Mouse (Mus musculus) neural tube, embryonic 11.5 days (tissue): ENCODE results near the gene Ankrd33. TPM values are rescaled to one million over a fixed set of nuclear protein-coding genes. Genes with fewer than 3 reads are reported as not detected.

Experiments
- ATAC-seq: fragments of 200-750 bp; cut with Nextera tagmentation; 2 replicates; pipeline ENCODE4 v1.8.0; 2017; ENCODE audit warnings: moderate number of reproducible peaks, mild to moderate bottlenecking, moderate TSS enrichment, moderate library complexity; ENCODE audit not compliant: insufficient read depth, low FRiP score, low TSS enrichment
- DNase-seq: peaks from one replicate; pipeline ENCODE4 v3.0.0-alpha.2; 2015; ENCODE audit warnings: low spot score
- H3K27ac ChIP-seq: fragments of 300-500 bp; sonication (generic); 2 replicates; pipeline ENCODE4 v1.5.1; 2014; ENCODE audit warnings: low read depth, mild to moderate bottlenecking, low read length
- H3K27me3 ChIP-seq: fragments of 300-500 bp; sonication (generic); 2 replicates; pipeline ENCODE4 v1.6.1; 2014; ENCODE audit warnings: mild to moderate bottlenecking, low read length, mixed read lengths; ENCODE audit not compliant: control insufficient read depth, insufficient read depth
- H3K36me3 ChIP-seq: fragments of 300-500 bp; sonication (generic); 2 replicates; pipeline ENCODE4 v1.6.1; 2014; ENCODE audit warnings: mild to moderate bottlenecking, low read length, moderate library complexity, mixed read lengths; ENCODE audit not compliant: control insufficient read depth, insufficient read depth
- H3K4me1 ChIP-seq: fragments of 300-500 bp; sonication (generic); 2 replicates; pipeline ENCODE4 v1.6.1; 2014; ENCODE audit warnings: low read length, mixed read lengths; ENCODE audit not compliant: control insufficient read depth, insufficient read depth
- H3K4me2 ChIP-seq: fragments of 300-500 bp; sonication (generic); 2 replicates; pipeline ENCODE4 v1.6.1; 2014; ENCODE audit warnings: low read depth, mild to moderate bottlenecking, moderate library complexity
- H3K4me3 ChIP-seq: fragments of 300-500 bp; sonication (generic); 2 replicates; pipeline ENCODE4 v1.5.1; 2014; ENCODE audit warnings: low read depth, low read length
- H3K9ac ChIP-seq: fragments of 300-500 bp; sonication (generic); 2 replicates; pipeline ENCODE4 v1.6.1; 2014; ENCODE audit warnings: mild to moderate bottlenecking, low read length
- H3K9me3 ChIP-seq: fragments of 300-500 bp; sonication (generic); 2 replicates; pipeline ENCODE4 v1.6.1; 2016; ENCODE audit warnings: low read length; ENCODE audit not compliant: control insufficient read depth
- WGBS: fragments of 180-500 bp; shearing (Covaris S2); extraction: QIAGEN DNeasy Blood & Tissue Kit; methylation state at CpG from one replicate; pipeline ENCODE4 v1.1.7; 2014; 5-methylcytosine and 5-hydroxymethylcytosine counted together
- polyA plus RNA-seq: library from polyadenylated mRNA; unstranded; fragments of >200 nt; fragmentation: Nextera tagmentation; extraction: Ambion mirVana; gene quantifications from 2 replicates; pipeline ENCODE4 v1.2.1, GENCODE M21; 2014

Ankrd33 gene
- polyA plus RNA-seq, 1 experiment from 2014 or later = not detected

- 84% methylated on average over 7 of the region's 7 CpGs for WGBS
- DNase-seq (no peak), ATAC-seq (no peak)
- Histone ChIP-seq H3K27ac (no peak overlapping the region), H3K4me2 (no peak overlapping the region), H3K27me3 (no peaks in the 10 kb centered on the region), H3K4me1 (no peaks in the 10 kb centered on the region), H3K9ac (no peak overlapping the region), H3K36me3 (no peaks in the 10 kb centered on the region), H3K4me3 (no peak overlapping the region), H3K9me3 (no peaks in the 10 kb centered on the region; the same call in 1 of the 2 replicates)
Observed at GRCm38 (mm10) chr15:101154700-101155616, 39.4 kb downstream of the Ankrd33 start.

- no peaks in the 10 kb centered on the region; the same call in 1 of the 2 replicates for H3K9me3 ChIP-seq
- H3K27me3 ChIP-seq = no peaks in the 10 kb centered on the region
- ATAC-seq (no peak), DNase-seq (no peak)
- 13% methylated on average over 1 of the region's 1 CpGs for WGBS
- no peak overlapping the region for H3K4me3 ChIP-seq
- H3K4me1 ChIP-seq = 0 out of 2 replicates have a peak, but pooled peaks cover 7% of the 10 kb centered on the region
- no peak overlapping the region for H3K27ac ChIP-seq
- H3K36me3 ChIP-seq = no peaks in the 10 kb centered on the region
- no peak overlapping the region for H3K9ac ChIP-seq
- no peak overlapping the region for H3K4me2 ChIP-seq
Observed at GRCm38 (mm10) chr15:101160128-101160527, 44.6 kb downstream of the Ankrd33 start.

GRCm38 (mm10) chr15:101160591-101160990 lies 45.0 kb downstream of the Ankrd33 start:
- no peaks in the 10 kb centered on the region; the same call in 1 of the 2 replicates for H3K9me3 ChIP-seq
- 16% methylated on average over 7 of the region's 7 CpGs for WGBS
- H3K9ac ChIP-seq = no peak overlapping the region
- ATAC-seq (peak; percentile 41; the same call in 1 of the 2 replicates), DNase-seq (peak; percentile 50)
- H3K4me1 ChIP-seq = 0 out of 2 replicates have a peak, but pooled peaks cover 7% of the 10 kb centered on the region
- no peak overlapping the region for H3K4me2 ChIP-seq
- H3K27ac ChIP-seq = no peak overlapping the region
- no peaks in the 10 kb centered on the region for H3K27me3 ChIP-seq
- no peaks in the 10 kb centered on the region for H3K36me3 ChIP-seq
- H3K4me3 ChIP-seq = no peak overlapping the region

- DNase-seq (no peak), ATAC-seq (no peak)
- no peak overlapping the region for H3K4me3 ChIP-seq
- H3K9me3 ChIP-seq = no peaks in the 10 kb centered on the region
- 0 out of 2 replicates have a peak, but pooled peaks cover 7% of the 10 kb centered on the region for H3K4me1 ChIP-seq
- no peaks in the 10 kb centered on the region for H3K27me3 ChIP-seq
- H3K36me3 ChIP-seq = no peaks in the 10 kb centered on the region
- H3K4me2 ChIP-seq = no peak overlapping the region
- 91% methylated on average over 7 of the region's 7 CpGs for WGBS
- no peak overlapping the region for H3K27ac ChIP-seq
- H3K9ac ChIP-seq = no peak overlapping the region
Observed at GRCm38 (mm10) chr15:101161534-101161933, 46.0 kb downstream of the Ankrd33 start.

GRCm38 (mm10) chr15:101163056-101163458 lies 47.5 kb downstream of the Ankrd33 start:
- no peaks in the 10 kb centered on the region for H3K36me3 ChIP-seq
- DNase-seq (no peak), ATAC-seq (no peak)
- H3K4me1 ChIP-seq = 0 out of 2 replicates have a peak, but pooled peaks cover 7% of the 10 kb centered on the region
- H3K4me2 ChIP-seq = no peak overlapping the region
- H3K27ac ChIP-seq = no peak overlapping the region
- H3K27me3 ChIP-seq = no peaks in the 10 kb centered on the region
- no peak overlapping the region for H3K4me3 ChIP-seq
- H3K9me3 ChIP-seq = no peaks in the 10 kb centered on the region
- WGBS = 32% methylated on average over 15 of the region's 15 CpGs
- no peak overlapping the region for H3K9ac ChIP-seq

- H3K4me1 ChIP-seq = 0 out of 2 replicates have a peak, but pooled peaks cover 7% of the 10 kb centered on the region
- no peak overlapping the region for H3K4me3 ChIP-seq
- no peak overlapping the region for H3K9ac ChIP-seq
- DNase-seq (no peak), ATAC-seq (no peak)
- H3K27ac ChIP-seq = no peak overlapping the region
- H3K4me2 ChIP-seq = no peak overlapping the region
- WGBS = 61% methylated on average over 5 of the region's 5 CpGs
- no peaks in the 10 kb centered on the region for H3K36me3 ChIP-seq
- H3K9me3 ChIP-seq = no peaks in the 10 kb centered on the region
- H3K27me3 ChIP-seq = no peaks in the 10 kb centered on the region
Observed at GRCm38 (mm10) chr15:101163854-101164253, 48.3 kb downstream of the Ankrd33 start.

- Histone ChIP-seq H3K4me1 (0 out of 2 replicates have a peak, but pooled peaks cover 7% of the 10 kb centered on the region), H3K9ac (no peak overlapping the region), H3K27me3 (no peaks in the 10 kb centered on the region), H3K27ac (no peak overlapping the region), H3K9me3 (no peaks in the 10 kb centered on the region), H3K36me3 (no peaks in the 10 kb centered on the region), H3K4me3 (no peak overlapping the region), H3K4me2 (no peak overlapping the region)
- 58% methylated on average over 5 of the region's 5 CpGs for WGBS
- ATAC-seq (no peak), DNase-seq (no peak)
Observed at GRCm38 (mm10) chr15:101164291-101164690, 48.7 kb downstream of the Ankrd33 start.

GRCm38 (mm10) chr15:101165658-101166437 lies 50.3 kb downstream of the Ankrd33 start:
- H3K27me3 ChIP-seq = no peaks in the 10 kb centered on the region
- H3K9me3 ChIP-seq = no peaks in the 10 kb centered on the region
- no peak overlapping the region for H3K9ac ChIP-seq
- no peak overlapping the region for H3K4me3 ChIP-seq
- no peak for ATAC-seq
- H3K4me1 ChIP-seq = 0 out of 2 replicates have a peak, but pooled peaks cover 3% of the 10 kb centered on the region
- no peak for DNase-seq
- H3K36me3 ChIP-seq = no peaks in the 10 kb centered on the region
- H3K4me2 ChIP-seq = no peak overlapping the region
- WGBS = 71% methylated on average over 16 of the region's 16 CpGs
- H3K27ac ChIP-seq = no peak overlapping the region
